Mouse (Mus musculus) intestine, postnatal 0 days (tissue): ENCODE data around the gene Bco1. TPM values are rescaled to one million over a fixed set of nuclear protein-coding genes. Genes with fewer than 3 reads are reported as not detected.

Experiments
- ATAC-seq: fragments of 200-750 bp; cut with Nextera tagmentation; 2 replicates; pipeline ENCODE4 v1.8.0; 2017; ENCODE audit warnings: mild to moderate bottlenecking, moderate TSS enrichment, moderate library complexity
- H3K27ac ChIP-seq: fragments of 300-500 bp; sonication (generic); 2 replicates; pipeline ENCODE4 v1.5.1; 2014; ENCODE audit warnings: mild to moderate bottlenecking, low read depth, low read length, moderate library complexity
- H3K27me3 ChIP-seq: fragments of 300-500 bp; sonication (generic); replicated peaks from 2 replicates; pipeline ENCODE4 v1.6.1; 2014; ENCODE audit warnings: low read length, mixed read lengths; ENCODE audit not compliant: control insufficient read depth, insufficient read depth
- H3K36me3 ChIP-seq: fragments of 300-500 bp; sonication (generic); 2 replicates; pipeline ENCODE4 v1.6.1; 2014; ENCODE audit warnings: mild to moderate bottlenecking, moderate library complexity; ENCODE audit not compliant: control insufficient read depth, insufficient read depth
- H3K4me1 ChIP-seq: fragments of 300-500 bp; sonication (generic); replicated peaks from 2 replicates; pipeline ENCODE4 v1.6.1; 2014; ENCODE audit warnings: antibody characterized with exemption, low read length, mixed read lengths; ENCODE audit not compliant: control insufficient read depth, insufficient read depth
- H3K4me2 ChIP-seq: fragments of 300-500 bp; sonication (generic); replicated peaks from 2 replicates; pipeline ENCODE4 v1.6.1; 2014; ENCODE audit warnings: low read depth, mild to moderate bottlenecking, moderate library complexity
- H3K4me3 ChIP-seq: fragments of 300-500 bp; sonication (generic); 2 replicates; pipeline ENCODE4 v1.5.1; 2014; ENCODE audit warnings: low read depth, low read length
- H3K9ac ChIP-seq: fragments of 300-500 bp; sonication (generic); 2 replicates; pipeline ENCODE4 v1.6.1; 2014; ENCODE audit warnings: mild to moderate bottlenecking, low read depth, low read length
- H3K9me3 ChIP-seq: fragments of 300-500 bp; sonication (generic); 2 replicates; pipeline ENCODE4 v1.6.1; 2016; ENCODE audit warnings: mixed run types; ENCODE audit not compliant: control insufficient read depth
- CTCF ChIP-seq: sonication (generic); IDR thresholded peaks from 2 replicates; pipeline ENCODE4 v1.5.1; 2016; ENCODE audit warnings: low read depth, mild to moderate bottlenecking, control low read depth, antibody characterized with exemption, moderate library complexity
- WGBS: fragments of 180-500 bp; shearing (Covaris S2); extraction: QIAGEN DNeasy Blood & Tissue Kit; methylation state at CpG from one replicate; pipeline ENCODE4 v1.1.7; 2014; 5-methylcytosine and 5-hydroxymethylcytosine counted together
- polyA plus RNA-seq: library from polyadenylated mRNA; unstranded; fragments of >200 nt; fragmentation: Nextera tagmentation; extraction: Ambion mirVana; gene quantifications from 2 replicates; pipeline ENCODE4 v1.2.1, GENCODE M21; 2015

Gene Bco1
- polyA plus RNA-seq, 1 experiment from 2014 or later, result 0.55 TPM

- Histone ChIP-seq H3K4me3 (no peak overlapping the region), H3K9ac (no peak overlapping the region), H3K4me1 (no peaks in the 10 kb centered on the region; the same call in 1 of the 2 replicates), H3K36me3 (no peaks in the 10 kb centered on the region), H3K9me3 (no peaks in the 10 kb centered on the region), H3K27ac (no peak overlapping the region), H3K4me2 (no peak overlapping the region), H3K27me3 (no peaks in the 10 kb centered on the region)
- TF ChIP-seq CTCF, result no peak
- WGBS, result 90% methylated on average over 3 of the region's 3 CpGs
- no peak for ATAC-seq
These were observed 30.2 kb downstream of the Bco1 start for GRCm38 (mm10) chr8:117125854-117126253.

GRCm38 (mm10) chr8:117126411-117126810, 30.8 kb downstream of the Bco1 start:
- no peaks in the 10 kb centered on the region for H3K27me3 ChIP-seq
- H3K9me3 ChIP-seq, result no peaks in the 10 kb centered on the region
- no peak overlapping the region for H3K4me3 ChIP-seq
- no peak overlapping the region for H3K4me2 ChIP-seq
- ATAC-seq, result no peak
- no peaks in the 10 kb centered on the region; the same call in 1 of the 2 replicates for H3K4me1 ChIP-seq
- TF ChIP-seq CTCF, result no peak
- whole genome bisulfite sequencing, result 95% methylated on average over 3 of the region's 3 CpGs
- H3K9ac ChIP-seq, result no peak overlapping the region
- H3K36me3 ChIP-seq, result no peaks in the 10 kb centered on the region
- H3K27ac ChIP-seq, result no peak overlapping the region

DNA sequence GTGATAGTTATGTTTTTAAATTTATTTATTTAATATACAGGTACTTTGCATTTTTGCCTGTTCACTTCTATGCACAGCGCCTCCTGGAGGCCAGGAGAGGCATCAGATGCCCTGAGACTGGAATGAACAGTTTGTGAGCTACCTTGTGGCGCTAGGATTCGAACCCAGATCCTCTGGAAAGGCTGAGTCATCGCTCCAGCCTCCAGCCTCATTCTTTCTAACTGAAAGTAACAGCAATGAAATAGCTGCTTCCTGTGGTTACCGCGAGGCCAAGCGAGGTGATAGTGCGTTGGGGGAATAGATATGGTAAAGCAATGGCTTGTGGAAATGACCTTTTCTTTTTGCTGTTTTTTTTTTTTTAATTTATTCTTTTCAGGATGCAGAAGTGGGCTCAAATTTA, 31.4 kb downstream of the Bco1 start:
- H3K9me3 ChIP-seq, result no peaks in the 10 kb centered on the region
- H3K9ac ChIP-seq, result no peak overlapping the region
- peak; percentile 42 for TF ChIP-seq CTCF
- no peak overlapping the region for H3K4me3 ChIP-seq
- ATAC-seq, result no peak
- H3K4me1 ChIP-seq, result no peaks in the 10 kb centered on the region
- H3K36me3 ChIP-seq, result no peaks in the 10 kb centered on the region
- no peak overlapping the region for H3K27ac ChIP-seq
- WGBS, result 82% methylated on average over 8 of the region's 8 CpGs
- H3K27me3 ChIP-seq, result no peaks in the 10 kb centered on the region
- no peak overlapping the region for H3K4me2 ChIP-seq

DNA sequence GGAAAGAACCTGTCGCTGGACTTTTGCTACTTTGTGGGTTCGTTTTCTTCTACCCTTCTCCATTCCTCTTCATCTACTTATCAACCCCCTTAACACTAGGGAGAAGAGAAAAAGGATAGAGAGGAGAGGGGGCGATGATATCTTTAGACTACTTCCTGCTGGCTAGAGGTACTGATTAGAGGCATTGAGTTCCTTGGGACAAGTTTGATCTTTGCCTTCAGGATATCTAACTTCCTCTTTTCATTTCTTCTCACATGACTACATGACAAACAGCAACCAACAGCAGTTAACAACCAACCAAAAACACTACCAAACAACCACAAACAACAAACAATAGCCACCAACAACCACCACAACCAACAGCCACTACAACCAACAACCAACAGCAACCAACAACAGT, 38.0 kb downstream of the Bco1 start:
- no peak for ATAC-seq
- Histone ChIP-seq H3K27ac (no peak overlapping the region), H3K4me1 (no peaks in the 10 kb centered on the region), H3K4me3 (no peak overlapping the region), H3K9me3 (no peaks in the 10 kb centered on the region), H3K36me3 (no peaks in the 10 kb centered on the region), H3K4me2 (no peak overlapping the region), H3K27me3 (no peaks in the 10 kb centered on the region), H3K9ac (no peak overlapping the region)
- 81% methylated on average over 3 of the region's 3 CpGs for WGBS
- no peak for TF ChIP-seq CTCF

DNA sequence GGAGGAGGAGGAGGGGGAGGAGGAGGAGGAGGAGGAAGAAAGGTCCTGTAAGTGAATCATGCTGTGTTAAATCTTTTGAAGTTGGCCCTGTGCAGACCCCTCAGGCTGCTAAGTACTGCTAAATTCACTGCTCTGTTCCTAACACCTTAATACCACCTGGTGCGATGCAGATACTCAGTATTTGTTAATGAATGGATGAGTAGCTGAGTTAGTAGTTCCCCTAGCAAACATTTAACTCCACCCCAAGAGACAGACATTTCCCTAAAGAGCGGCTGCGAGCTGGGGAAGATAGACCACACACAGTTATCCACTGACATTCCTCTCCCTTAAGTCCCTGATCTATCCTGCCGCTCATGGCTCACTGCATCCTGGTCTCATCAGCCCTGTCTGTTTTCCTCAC, 40.7 kb downstream of the Bco1 start:
- no peak for TF ChIP-seq CTCF
- 54% methylated on average over 4 of the region's 4 CpGs for WGBS

GRCm38 (mm10) chr8:117136763-117137162, 41.1 kb downstream of the Bco1 start:
- H3K27me3 ChIP-seq, result no peaks in the 10 kb centered on the region
- H3K27ac ChIP-seq, result no peak overlapping the region
- H3K4me1 ChIP-seq, result no peaks in the 10 kb centered on the region
- H3K9me3 ChIP-seq, result no peaks in the 10 kb centered on the region
- no peak overlapping the region for H3K9ac ChIP-seq
- no peak for TF ChIP-seq CTCF
- H3K4me3 ChIP-seq, result no peak overlapping the region
- no peak overlapping the region for H3K4me2 ChIP-seq
- WGBS, result 65% methylated on average over 2 of the region's 2 CpGs
- H3K36me3 ChIP-seq, result no peaks in the 10 kb centered on the region
- no peak for ATAC-seq

More for the DNA sequence above, 40.7 kb downstream of the Bco1 start:
- Histone ChIP-seq H3K4me2 (no peak overlapping the region), H3K36me3 (no peaks in the 10 kb centered on the region), H3K27me3 (no peaks in the 10 kb centered on the region), H3K27ac (no peak overlapping the region), H3K9ac (no peak overlapping the region), H3K9me3 (no peaks in the 10 kb centered on the region), H3K4me1 (no peaks in the 10 kb centered on the region), H3K4me3 (no peak overlapping the region)
- ATAC-seq, result no peak

DNA sequence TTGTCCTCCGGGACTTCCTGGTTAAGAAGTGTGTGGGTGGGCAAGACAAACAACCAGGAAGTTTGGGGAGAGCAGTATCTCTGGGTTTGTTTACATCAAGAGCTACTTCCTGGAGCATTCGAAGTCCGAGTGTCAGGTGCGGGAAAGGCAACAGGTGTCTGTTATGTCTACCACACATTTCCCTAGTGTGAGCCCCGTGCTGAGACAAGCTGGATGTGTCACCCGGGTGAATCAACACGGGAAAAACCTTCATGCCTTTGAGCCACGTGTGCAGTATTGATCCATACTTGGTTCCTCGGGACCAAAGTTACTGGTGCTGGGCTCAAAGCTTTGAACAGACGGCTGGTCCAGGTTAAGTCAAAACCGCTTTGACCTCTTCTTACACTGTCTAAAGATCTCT, 41.7 kb downstream of the Bco1 start:
- Histone ChIP-seq H3K9me3 (no peaks in the 10 kb centered on the region), H3K4me1 (no peaks in the 10 kb centered on the region), H3K27me3 (no peaks in the 10 kb centered on the region), H3K4me2 (peak overlapping the region; percentile 17; the same call in 1 of the 2 replicates), H3K27ac (no peak overlapping the region), H3K4me3 (no peak overlapping the region), H3K9ac (no peak overlapping the region), H3K36me3 (no peaks in the 10 kb centered on the region)
- TF ChIP-seq CTCF, result no peak
- WGBS, result 25% methylated on average over 11 of the region's 11 CpGs
- peak; percentile 76 for ATAC-seq
